Mouse (Mus musculus) cerebellum, postnatal 14 days (tissue): ENCODE measurements at regions not wholly inside any gene's neighbourhood (a gene's known extent, or its start where the extent isn't known, plus 50 kb on each side); places are given as distances from the start of the nearest gene placed in this dataset.
A peak's percentile ranks its signal among the peaks of the same experiment; 100 is the strongest.

ENCODE experiments used
- DNase-seq, 2 experiments: peaks; one replicate each; pipeline ENCODE4 v3.0.0; 2021; ENCODE audit warnings: mixed read lengths in 2 of 2

- no peak for DNase-seq
Observed at GRCm38 (mm10) chr7:78123386-78123785, 614.4 kb downstream of the Ntrk3 start.

- no peak for DNase-seq
Observed at GRCm38 (mm10) chr7:78121151-78121486, 616.7 kb downstream of the Ntrk3 start.

DNA sequence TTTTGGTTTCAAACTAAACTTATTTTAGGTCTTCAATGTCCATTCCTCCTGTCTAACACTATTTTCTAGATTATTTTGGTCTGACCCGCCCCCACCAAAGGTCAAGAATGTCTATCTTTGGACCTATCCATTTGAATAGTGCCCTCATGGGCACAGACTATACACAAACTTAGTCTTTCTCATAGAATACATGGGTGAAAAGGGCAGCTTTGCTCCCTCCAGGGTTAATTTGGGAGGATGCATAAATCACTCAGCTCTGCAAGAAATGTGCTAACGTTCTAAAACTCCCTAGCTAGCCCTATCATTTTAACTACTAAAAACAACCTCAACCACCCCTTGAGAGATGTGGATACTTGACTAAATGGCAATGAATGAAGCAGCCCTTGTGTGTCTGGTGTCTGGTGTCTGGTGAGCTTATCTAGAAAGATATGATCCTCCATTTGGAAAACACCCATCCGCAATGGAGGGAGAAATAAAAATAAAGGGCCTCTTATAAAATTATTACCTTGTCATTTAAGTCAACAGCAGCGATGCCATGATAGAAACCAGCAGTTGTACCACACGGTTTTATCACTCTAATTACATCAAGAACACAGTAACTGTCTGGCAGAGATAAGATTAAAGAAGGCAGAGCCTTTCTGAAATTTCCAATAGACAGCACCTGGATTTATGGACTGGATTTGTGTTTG lies 617.2 kb downstream of the Ntrk3 start:
- no peak for DNase-seq

- no peak for DNase-seq
Observed at GRCm38 (mm10) chr7:78119809-78120208, 618.0 kb downstream of the Ntrk3 start.

- DNase-seq, result peak; percentile 34 to 48
Observed at GRCm38 (mm10) chr7:78111291-78111690, 626.5 kb downstream of the Ntrk3 start.

- no peak for DNase-seq
Observed at GRCm38 (mm10) chr7:78103536-78104279, 634.1 kb downstream of the Ntrk3 start.

DNA sequence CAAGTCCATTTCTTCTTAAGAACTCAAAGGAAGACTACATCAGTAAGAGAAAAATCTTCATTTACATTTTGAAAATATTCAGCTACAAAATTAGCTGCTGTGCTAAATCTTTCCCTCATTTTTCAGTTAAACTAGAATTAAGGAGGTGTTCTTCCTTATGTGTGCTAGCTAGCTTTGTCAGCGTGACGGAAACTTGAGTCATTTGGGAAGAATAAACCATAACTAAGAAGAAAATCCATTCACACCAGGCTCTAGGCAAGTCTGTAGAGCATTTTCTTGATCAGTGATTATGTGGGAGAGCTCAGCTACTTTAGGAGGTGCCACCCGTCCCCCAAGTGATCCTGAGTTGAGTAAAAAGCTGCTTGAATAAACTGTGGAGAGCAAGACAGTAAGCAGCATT lies 635.4 kb downstream of the Ntrk3 start:
- no peak for DNase-seq

DNA sequence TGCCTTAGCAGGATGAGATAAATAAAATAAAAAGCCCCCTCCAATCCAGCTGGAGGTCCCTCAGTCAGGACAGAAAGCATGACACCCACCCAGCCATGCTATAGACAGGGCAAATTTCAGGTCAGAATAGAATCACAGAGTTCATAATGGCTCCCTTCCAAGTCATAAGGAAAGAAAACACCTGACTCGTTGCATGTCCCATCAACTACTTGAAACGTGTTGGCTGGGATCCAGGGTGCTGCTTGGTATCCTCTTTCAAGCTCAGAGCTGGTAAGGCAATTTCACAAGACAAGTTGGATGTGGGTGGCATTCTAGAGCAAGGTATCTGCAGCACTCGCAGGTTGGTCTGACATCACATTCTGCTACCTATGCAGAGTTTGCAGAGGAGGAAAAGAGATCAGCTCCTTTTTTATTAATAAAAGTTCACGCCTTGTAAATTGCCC lies 651.2 kb downstream of the Ntrk3 start:
- DNase-seq, result peak; percentile 9 to 42

- no peak for DNase-seq
Observed at GRCm38 (mm10) chr7:78085783-78086565, 651.8 kb downstream of the Ntrk3 start.

DNA sequence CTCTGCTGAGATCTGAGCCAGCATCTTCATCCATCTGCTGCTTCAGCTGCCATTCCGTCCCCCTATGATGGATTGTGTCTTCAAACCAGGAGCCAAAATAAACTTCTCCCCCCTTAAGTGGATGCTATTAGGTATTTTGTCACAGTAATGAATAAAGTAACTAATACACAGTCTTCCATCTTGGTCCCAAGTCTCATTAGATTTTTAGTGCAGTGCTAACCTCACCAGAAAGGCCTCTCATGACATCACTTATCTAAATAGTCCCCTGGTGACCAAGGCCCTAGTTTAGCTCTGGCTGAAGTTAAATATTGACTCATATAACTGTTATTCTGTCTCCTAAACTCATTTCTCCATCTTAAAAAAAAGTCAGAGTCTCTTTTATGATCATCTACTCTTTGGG lies 658.1 kb downstream of the Ntrk3 start:
- no peak for DNase-seq

- DNase-seq, result peak in 1 of 2 experiments; percentile 6
Observed at GRCm38 (mm10) chr7:78071131-78071530, 666.7 kb downstream of the Ntrk3 start.

- no peak for DNase-seq
Observed at GRCm38 (mm10) chr7:78061631-78062030, 676.2 kb downstream of the Ntrk3 start.

DNA sequence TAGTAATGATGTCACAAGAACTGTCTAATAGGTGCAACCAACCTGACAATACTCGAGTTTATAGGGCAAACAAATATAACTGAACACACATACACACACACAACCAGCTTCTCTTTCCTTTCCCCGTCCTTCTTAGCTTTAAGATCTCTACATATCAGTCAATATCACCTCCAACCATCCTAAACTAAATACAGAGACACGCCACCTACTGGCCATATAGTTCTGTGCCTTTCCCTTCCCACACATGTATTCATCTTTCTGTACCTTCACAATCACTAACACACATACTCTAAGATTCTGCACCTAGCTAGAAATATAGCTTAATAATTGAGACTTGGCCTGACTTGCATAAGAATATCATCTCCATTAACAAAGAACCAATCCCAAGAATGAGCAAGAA lies 688.2 kb downstream of the Ntrk3 start:
- no peak for DNase-seq

GRCm38 (mm10) chr7:78045456-78045855 lies 692.4 kb downstream of the Ntrk3 start:
- peak; percentile 14 to 33 for DNase-seq

GRCm38 (mm10) chr7:78031032-78031431 lies 706.8 kb downstream of the Ntrk3 start:
- no peak for DNase-seq

- peak in 1 of 2 experiments; percentile 9 for DNase-seq
Observed at GRCm38 (mm10) chr7:78026992-78027615, 710.7 kb downstream of the Ntrk3 start.

GRCm38 (mm10) chr7:78023591-78023990 lies 714.2 kb downstream of the Ntrk3 start:
- no peak for DNase-seq

DNA sequence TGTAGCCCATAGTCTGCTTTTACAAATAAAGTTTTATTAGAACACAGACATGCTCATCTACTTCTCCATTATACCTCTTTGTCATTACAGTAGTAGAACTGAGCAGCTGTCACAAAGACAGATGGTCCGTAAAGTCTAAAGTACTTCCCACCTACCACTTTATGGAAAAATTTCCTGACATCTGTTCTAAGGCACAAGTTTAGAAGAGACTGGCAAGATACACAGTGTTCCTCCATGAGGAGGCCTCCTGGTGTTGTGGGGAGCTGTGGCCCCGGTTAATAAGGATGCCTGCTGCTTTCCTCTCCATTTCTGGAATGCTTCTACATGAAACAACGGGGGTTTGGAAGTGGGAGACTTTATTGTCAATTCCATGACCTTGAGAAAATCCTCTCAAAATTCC lies 714.7 kb downstream of the Ntrk3 start:
- DNase-seq, result no peak

DNA sequence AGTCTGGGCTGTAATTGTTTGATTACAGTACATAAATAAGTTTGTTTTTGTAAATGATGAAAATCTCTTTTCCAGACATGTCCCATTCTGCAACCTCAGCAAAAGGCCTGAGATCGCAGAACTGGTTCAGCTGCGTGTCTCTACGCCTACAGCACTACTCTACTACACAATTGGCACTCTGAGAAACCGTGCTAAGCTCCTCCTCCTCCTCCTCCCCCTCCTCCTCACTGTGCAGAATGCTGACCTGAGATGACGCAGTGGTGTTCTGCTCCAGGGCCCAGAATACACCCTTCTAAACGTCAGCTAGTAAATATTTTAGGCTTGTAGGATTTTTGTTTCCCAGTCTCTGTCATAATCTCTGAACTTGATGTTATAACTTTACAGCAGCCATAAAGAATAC lies 724.2 kb downstream of the Ntrk3 start:
- no peak for DNase-seq

DNA sequence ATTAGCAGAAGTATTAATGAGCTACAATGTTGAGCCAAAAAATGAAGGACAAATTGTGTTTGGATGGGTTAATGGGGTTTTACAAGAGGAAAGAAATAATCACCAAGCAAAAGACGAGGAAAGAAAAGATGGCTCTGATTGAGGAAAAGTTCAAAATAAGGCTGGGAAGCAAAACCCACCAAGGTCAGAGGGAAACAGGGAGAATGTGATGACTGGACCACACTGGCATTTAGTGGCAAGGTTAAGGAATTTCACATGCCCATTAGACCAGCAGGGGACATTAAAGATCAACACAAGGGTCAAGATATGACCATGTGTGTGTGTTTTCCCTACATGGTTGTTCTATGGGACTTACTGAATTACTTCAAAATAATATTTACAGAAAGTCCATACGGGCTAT lies 734.7 kb downstream of the Ntrk3 start:
- no peak for DNase-seq

GRCm38 (mm10) chr7:77993840-77994239 lies 744.0 kb downstream of the Ntrk3 start:
- no peak for DNase-seq

DNA sequence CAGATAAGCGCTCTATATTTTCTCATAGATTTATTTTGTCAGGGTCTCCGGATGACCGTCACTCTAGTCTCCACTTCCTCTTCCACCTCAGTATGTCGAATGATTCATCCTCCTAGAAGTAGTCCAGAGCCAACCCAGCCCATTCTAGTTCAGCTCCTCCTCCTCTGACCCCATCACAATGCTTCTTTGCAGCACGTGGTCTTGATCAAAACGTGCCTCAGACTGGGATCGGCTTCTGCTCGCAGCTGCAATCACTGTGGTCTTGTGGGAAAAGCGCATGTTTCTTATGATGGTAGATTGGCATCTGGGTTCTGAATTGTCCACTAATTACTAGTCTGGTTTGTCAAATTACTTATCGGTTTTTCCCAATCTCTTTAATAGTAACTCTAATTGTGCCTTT lies 747.7 kb downstream of the Ntrk3 start:
- DNase-seq, result no peak

DNA sequence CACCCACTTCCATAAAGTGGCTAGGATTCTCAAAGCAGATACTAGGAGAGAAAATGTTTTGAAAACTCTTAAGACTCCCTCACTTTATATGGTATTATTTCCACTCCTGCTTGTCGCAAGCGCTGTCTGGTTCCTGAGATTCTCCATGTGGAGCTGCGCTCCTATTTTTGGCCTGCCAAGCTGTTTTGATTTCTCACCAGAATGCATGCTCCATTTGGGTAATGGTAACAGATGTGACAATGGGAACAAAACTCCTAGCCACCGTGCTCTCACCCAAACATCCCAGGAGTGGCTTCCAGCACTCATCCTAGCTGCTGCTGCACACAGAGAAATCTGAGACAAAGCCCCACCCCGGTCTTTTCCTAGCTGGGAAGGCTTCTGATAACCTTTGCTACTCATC lies 749.6 kb downstream of the Ntrk3 start:
- DNase-seq, result no peak
